In genomic region chr5:37854233-37854632, GRCm38 (mm10) we compare ENCODE assay signal across 28 mouse cellular contexts. TPM values are rescaled to one million over a fixed set of nuclear protein-coding genes. Genes with fewer than 3 reads are reported as not detected.
"Had no signal": no experiment of that assay in that cellular context is flagged by ENCODE, and none has a peak within 500 bp of the region (broad histone marks: within the 10 kb centered on the region; RNA-seq: fewer than 3 reads in every experiment).

No protein-coding gene starts in this region.

- ATAC-seq: forebrain, embryonic 13.5 days; forebrain, embryonic 14.5 days; forebrain, embryonic 15.5 days; forebrain, embryonic 16.5 days; forebrain, postnatal 0 days had no signal

- H3K27me3 ChIP-seq: embryonic facial prominence, embryonic 13.5 days had no signal

- H3K9me3 ChIP-seq: embryonic facial prominence, embryonic 10.5 days; embryonic facial prominence, embryonic 12.5 days; embryonic facial prominence, embryonic 13.5 days; embryonic facial prominence, embryonic 15.5 days; forebrain, embryonic 12.5 days; forebrain, embryonic 13.5 days; forebrain, embryonic 15.5 days had no signal

- H3K36me3 ChIP-seq: embryonic facial prominence, embryonic 10.5 days; embryonic facial prominence, embryonic 12.5 days; embryonic facial prominence, embryonic 13.5 days; embryonic facial prominence, embryonic 15.5 days; forebrain, embryonic 10.5 days; forebrain, embryonic 12.5 days; forebrain, embryonic 15.5 days had no signal

- H3K4me3 ChIP-seq: embryonic facial prominence, embryonic 10.5 days; embryonic facial prominence, embryonic 12.5 days; embryonic facial prominence, embryonic 13.5 days; embryonic facial prominence, embryonic 15.5 days; erythroblast, embryonic 14.5 days; forebrain, embryonic 10.5 days; forebrain, embryonic 12.5 days; forebrain, embryonic 13.5 days; forebrain, embryonic 15.5 days; gastrocnemius, adult 2 months had no signal

- H3K4me2 ChIP-seq: embryonic facial prominence, embryonic 12.5 days; embryonic facial prominence, embryonic 13.5 days; embryonic facial prominence, embryonic 15.5 days; forebrain, embryonic 12.5 days; forebrain, embryonic 13.5 days; forebrain, embryonic 15.5 days had no signal

- DNase-seq: cerebellum, adult 2 months; cerebellum, adult 8-10 months; cerebellum, adult 9-10 months; cerebellum, adult 9-11 months; cerebellum, postnatal 10 days; cerebellum, postnatal 14 days; cerebellum, postnatal 25 days; cerebellum, postnatal 36 days; embryo, embryonic 11 days; forebrain, postnatal 0 days; gastrocnemius, adult 2 months; gastrocnemius, postnatal 10 days; gastrocnemius, postnatal 14 days; gastrocnemius, postnatal 25 days; gastrocnemius, postnatal 36 days; heart, adult 11 months; heart, adult 18-20 months had no signal

- H3K9ac ChIP-seq: embryonic facial prominence, embryonic 12.5 days; embryonic facial prominence, embryonic 13.5 days; embryonic facial prominence, embryonic 15.5 days; forebrain, embryonic 12.5 days; forebrain, embryonic 13.5 days; forebrain, embryonic 15.5 days; forebrain, postnatal 0 days had no signal

- H3K27ac ChIP-seq: embryonic facial prominence, embryonic 10.5 days; embryonic facial prominence, embryonic 12.5 days; embryonic facial prominence, embryonic 13.5 days; embryonic facial prominence, embryonic 15.5 days; forebrain, embryonic 10.5 days; forebrain, embryonic 12.5 days; forebrain, embryonic 13.5 days; forebrain, embryonic 15.5 days; gastrocnemius, adult 2 months had no signal

RNA-seq across cellular contexts. Expression of gene Msx1, which starts 29.9 kb away (rescaled TPM):
- polyA plus RNA-seq: erythroblast, embryonic 14.5 days had no signal
